Mouse (Mus musculus): ENCODE data around the gene Abca14. TPM values are rescaled to one million over a fixed set of nuclear protein-coding genes. Genes with fewer than 3 reads are reported as not detected.
"Not testable (repeated sequence)": the region's sequence is repeated elsewhere in the genome, so short reads cannot be mapped to it uniquely, and the experiment has no call there.

Gene Abca14
- total RNA-seq, 2 experiments from 2014 or later = not detected

- intact Hi-C loops (cut with DNase I) = no loop called here
- DNase-seq (ENCODE audit: low spot score) = no peak
Observed at GRCm38 (mm10) chr7:120195207-120195606, 8.6 kb upstream of the Abca14 start.

- DNase-seq (ENCODE audit: low spot score) = no peak
- intact Hi-C loops (cut with DNase I) = loop anchor here (5.0 kb wide), 2 partner anchors 104 to 354 kb away; partner anchors contain the start of gene Dnah3
Observed at GRCm38 (mm10) chr7:120201231-120201744, 2.5 kb upstream of the Abca14 start.

- intact Hi-C loops (cut with DNase I) = loop anchor here (2.0 to 5.0 kb wide), 3 partner anchors 77 to 354 kb away; partner anchors contain the start of gene Dnah3
- no peak for DNase-seq (ENCODE audit: low spot score)
Observed at GRCm38 (mm10) chr7:120201771-120202170, 2.0 kb upstream of the Abca14 start, which contains the start of gene Crym. Gene Crym, minus strand, starts transcription at chr7:120202111.

DNA sequence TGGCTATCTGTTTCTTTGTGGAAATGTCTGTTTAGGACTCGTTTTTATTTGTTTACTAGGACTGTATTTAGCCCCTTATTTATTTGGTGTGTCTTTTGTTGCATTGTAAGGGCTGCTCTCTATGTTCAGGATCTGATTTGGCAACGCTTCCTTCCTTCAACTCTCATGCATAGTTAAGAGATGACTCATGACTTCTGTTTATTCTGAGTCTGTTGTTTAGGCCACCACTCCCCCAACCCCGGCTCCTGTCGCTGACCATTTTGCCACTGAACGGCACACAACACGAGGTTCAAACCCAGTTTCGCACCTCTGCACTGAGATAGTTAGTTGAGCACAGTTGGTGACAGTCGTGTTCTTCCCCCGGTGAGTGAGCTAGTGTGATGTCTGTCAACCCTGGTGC lies 2.2 kb downstream of the Abca14 start:
- DNase-seq (ENCODE audit: low spot score) = no peak
- intact Hi-C loops (cut with DNase I) = no loop called here

- intact Hi-C loops (cut with DNase I) = no loop called here
- no peak for DNase-seq (ENCODE audit: low spot score)
Observed at GRCm38 (mm10) chr7:120228541-120228940, 24.8 kb downstream of the Abca14 start.

DNA sequence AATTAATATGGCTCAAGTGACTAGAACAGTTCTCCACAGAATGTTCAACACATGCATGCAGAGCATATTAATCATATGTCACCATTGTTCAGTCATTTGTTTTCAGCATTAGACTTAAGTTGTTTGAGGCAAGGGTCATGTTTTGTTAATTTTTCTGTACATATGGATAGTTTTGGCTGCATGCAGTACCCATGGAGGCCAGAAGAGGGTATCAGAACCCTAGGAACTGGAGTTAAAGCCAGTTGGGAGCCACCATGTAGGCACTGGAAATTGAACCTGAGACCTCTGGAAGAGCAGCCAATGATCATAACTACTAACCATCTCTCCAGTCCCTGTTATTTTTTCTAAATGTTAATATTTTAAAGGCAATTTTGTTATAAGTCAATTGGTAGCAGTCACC lies 37.3 kb downstream of the Abca14 start:
- DNase-seq (ENCODE audit: low spot score) = no peak
- intact Hi-C loops (cut with DNase I) = no loop called here

- intact Hi-C loops (cut with DNase I) = no loop called here
- DNase-seq (ENCODE audit: low spot score) = no peak
Observed at GRCm38 (mm10) chr7:120271135-120271991, 67.6 kb downstream of the Abca14 start.

DNA sequence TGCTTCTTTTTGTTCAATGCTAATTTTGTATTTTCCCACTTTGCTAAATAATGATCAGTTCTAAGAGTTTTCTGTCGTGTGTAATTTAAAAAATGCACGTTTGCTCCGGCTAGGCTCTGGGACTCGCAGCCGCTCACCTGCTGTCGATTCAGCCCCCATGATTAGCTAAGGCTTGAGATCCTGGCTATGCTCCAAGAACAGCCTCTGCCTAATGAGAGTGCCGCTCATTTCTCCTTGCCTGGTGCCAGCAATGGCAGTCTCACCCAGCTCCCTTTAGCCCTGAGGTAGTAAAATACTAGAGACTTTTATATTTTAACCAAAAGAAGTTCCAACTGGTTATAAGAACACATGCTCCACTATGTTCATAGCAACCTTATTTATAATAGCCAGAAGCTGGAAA lies 68.3 kb downstream of the Abca14 start:
- intact Hi-C loops (cut with DNase I) = no loop called here
- DNase-seq (ENCODE audit: low spot score) = no peak

DNA sequence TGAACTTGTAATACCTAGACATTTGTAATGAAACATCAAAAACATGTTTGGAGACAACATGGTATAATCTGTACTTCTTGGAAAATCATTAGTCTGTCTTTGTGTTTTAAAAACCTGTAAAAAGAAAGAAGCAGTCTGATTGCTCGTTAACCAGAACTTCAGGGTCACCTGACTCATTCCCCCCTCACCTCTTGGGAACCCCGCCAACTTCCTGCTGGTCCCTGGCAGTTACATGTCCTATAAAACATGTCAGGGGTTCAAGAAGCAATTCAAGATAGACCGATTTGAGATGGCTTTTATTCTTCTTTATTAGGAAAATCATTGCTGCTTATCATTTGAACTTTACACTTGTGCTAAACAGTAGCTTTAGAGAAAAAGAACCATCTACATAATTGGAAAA lies 81.5 kb downstream of the Abca14 start:
- DNase-seq (ENCODE audit: low spot score) = no peak
- intact Hi-C loops (cut with DNase I) = no loop called here

DNA sequence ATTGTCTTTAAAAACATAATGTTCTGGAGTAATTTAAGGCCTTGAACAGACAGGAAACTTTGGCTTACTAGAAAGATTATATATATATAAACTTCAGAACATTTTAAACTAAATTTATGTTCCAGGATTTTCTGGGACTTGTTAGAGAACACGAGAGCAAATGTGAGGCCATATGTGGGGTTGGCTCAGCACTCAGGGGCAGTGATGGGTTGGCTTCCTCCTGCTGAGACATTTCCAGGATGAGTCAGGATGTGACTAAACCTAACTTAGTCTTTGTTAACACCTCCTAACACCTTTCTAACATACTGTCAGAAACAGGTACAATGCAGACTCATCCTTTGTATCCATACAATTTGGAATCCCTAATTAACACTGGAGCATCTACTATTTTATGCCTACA lies 112.3 kb downstream of the Abca14 start:
- intact Hi-C loops (cut with DNase I) = no loop called here
- DNase-seq (ENCODE audit: low spot score) = no peak

DNA sequence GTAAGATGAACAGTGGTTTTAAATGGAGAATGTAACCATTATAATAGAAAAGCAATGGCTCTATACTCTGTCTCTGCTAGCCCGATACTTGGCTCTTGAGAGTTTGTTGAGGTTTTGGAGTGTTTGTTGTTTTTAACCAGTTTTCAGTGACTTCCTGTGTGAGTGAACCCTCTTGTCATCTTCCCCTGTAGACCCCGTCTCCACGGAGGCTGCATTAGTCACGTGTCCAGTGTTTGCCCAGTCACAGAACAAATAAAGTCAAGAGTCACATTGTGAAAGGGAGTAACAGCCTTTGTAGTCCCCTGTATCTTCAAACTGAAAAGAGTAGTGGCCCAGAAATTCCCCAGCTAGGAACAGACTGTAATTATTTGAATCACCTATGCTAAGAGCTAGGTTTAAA lies 119.2 kb downstream of the Abca14 start:
- intact Hi-C loops (cut with DNase I) = loop anchor here (10.0 kb wide), 1 partner anchor 478 kb away; no protein-coding TSS in a partner anchor
- no peak for DNase-seq (ENCODE audit: low spot score)

DNA sequence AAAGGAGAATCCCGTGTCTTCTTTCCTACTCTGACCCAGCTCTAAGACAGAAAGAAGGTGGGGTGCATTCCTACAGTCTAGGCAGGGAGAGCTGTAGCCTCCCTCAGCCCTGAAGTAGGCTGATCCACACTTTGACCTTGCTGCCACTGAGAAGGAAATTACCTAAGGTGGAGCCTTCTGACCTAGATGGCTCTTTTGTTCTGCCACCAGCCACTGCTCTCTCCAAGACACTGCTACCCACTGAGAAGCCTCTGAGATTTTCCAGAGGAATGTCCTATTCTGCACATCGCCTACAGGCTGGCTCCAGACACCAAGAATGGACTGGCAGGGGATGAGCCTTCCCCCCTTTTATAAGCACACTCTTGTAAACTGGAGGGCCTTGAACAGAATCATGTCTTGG lies 122.2 kb downstream of the Abca14 start:
- intact Hi-C loops (cut with DNase I) = loop anchor here (2.0 to 10.0 kb wide), 4 partner anchors 201 to 654 kb away; no protein-coding TSS in a partner anchor
- not testable (repeated sequence) for DNase-seq (ENCODE audit: low spot score)

DNA sequence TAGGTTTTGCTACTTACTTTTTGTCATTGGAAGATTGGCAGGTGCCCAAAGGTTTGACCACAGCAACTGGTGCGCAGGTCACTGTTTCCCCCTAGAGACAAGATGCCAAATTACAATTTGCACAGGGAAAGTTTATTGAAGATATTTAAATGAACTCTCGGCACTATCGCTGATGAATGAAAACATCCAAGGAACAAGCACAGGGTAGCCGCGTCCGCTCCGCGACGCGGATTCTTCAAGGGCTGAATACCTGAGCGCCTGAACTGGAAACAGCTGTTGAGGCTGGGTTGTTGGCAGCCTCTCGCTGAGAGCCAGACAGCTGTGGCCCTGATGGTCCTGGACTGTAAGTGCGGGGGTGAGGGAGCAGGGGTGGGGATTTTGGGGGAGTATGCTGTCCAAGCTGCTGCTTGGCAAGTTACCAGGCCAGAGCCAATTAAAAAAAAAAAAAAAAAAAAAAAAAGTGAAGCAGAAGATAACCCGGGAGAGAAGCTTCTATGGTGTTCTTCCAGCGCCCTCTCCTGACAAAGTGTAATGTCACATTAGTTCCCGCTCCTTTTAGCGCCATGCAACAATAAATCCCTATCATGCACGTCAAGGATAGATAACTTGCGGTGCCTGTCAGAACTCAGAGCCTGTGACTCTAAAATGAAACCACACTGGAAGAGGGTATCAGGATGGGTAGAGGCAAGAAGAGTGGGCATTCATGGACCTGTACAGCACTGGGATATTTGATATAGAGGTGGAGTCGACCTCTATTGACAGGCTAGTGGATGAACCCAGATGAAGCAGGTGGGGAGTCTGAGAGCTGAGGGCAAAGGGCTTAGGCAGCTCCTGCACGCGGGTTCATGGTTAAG lies 123.7 kb downstream of the Abca14 start:
- no peak for DNase-seq (ENCODE audit: low spot score)
- intact Hi-C loops (cut with DNase I) = loop anchor here (2.0 to 10.0 kb wide), 4 partner anchors 203 to 655 kb away; no protein-coding TSS in a partner anchor

GRCm38 (mm10) chr7:120328087-120328793 lies 124.5 kb downstream of the Abca14 start, which contains the start of gene Abca15:
Gene Abca15, plus strand, starts transcription at chr7:120328670.
- intact Hi-C loops (cut with DNase I) = loop anchor here (5.0 to 10.0 kb wide), 2 partner anchors 483 to 656 kb away; no protein-coding TSS in a partner anchor
- DNase-seq (ENCODE audit: low spot score) = no peak

DNA sequence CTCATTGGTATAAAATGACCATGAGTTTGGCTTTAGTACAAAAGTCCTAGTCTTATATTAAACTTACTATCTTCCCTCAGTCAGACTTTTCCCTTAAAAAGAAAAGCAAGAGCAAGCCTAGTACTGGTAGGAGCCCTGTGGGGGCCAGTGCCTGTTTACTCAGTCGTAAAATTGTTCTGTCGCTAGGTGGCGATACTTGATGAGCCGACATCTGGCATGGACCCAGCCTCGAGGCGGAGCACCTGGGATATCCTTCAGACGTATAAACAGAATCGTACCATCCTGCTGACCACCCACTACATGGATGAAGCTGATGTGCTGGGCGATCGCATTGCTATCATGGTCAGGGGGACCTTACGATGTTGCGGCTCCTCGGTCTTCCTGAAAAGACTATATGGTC lies 157.4 kb downstream of the Abca14 start:
- DNase-seq (ENCODE audit: low spot score) = no peak
- intact Hi-C loops (cut with DNase I) = no loop called here

Other genes with a start within 250 kb of the Abca14 start
- gene Dnah3, start 108.7 kb upstream of the Abca14 start, total RNA-seq (2021) = not detected
- gene Tmem159, start 101.6 kb upstream of the Abca14 start, total RNA-seq (2021) = 10 to 100 TPM; 19.5 to 23.2 TPM
- under 1 TPM; 0.34 to 0.49 TPM for gene Zp2, start 58.7 kb upstream of the Abca14 start, total RNA-seq (2021)
- gene Anks4b, start 30.1 kb upstream of the Abca14 start, total RNA-seq (2021) = under 1 TPM in 1 of 2 experiments, not detected in 1; 0.16 TPM
- under 1 TPM; 0.36 to 0.45 TPM for gene Crym, start 1.9 kb upstream of the Abca14 start, total RNA-seq (2021)
- gene Abca15, start 124.7 kb downstream of the Abca14 start, total RNA-seq (2021) = not detected
- not detected for gene Abca16, start 205.7 kb downstream of the Abca14 start, total RNA-seq (2021)

Measured in heart, postnatal 25 days (tissue).